Mouse (Mus musculus): ENCODE data around the gene Prrg3. TPM values are rescaled to one million over a fixed set of nuclear protein-coding genes. Genes with fewer than 3 reads are reported as not detected.
"Not testable (repeated sequence)": the region's sequence is repeated elsewhere in the genome, so short reads cannot be mapped to it uniquely, and the experiment has no call there.

Prrg3 gene
- 10 to 100 TPM; 28.3 to 33.4 TPM for total RNA-seq (2021)

GRCm38 (mm10) chrX:71962073-71963051, at the start of gene Prrg3:
Prrg3 (plus strand) TSS chrX:71962624.
- intact Hi-C loops (cut with DNase I): no loop called here

GRCm38 (mm10) chrX:71946631-71947030, 15.8 kb upstream of the Prrg3 start:
- intact Hi-C loops (cut with DNase I): no loop called here
- peak; percentile 35 for DNase-seq

More at GRCm38 (mm10) chrX:71962073-71963051, at the start of gene Prrg3:
- peak; percentile 77 for DNase-seq

DNA sequence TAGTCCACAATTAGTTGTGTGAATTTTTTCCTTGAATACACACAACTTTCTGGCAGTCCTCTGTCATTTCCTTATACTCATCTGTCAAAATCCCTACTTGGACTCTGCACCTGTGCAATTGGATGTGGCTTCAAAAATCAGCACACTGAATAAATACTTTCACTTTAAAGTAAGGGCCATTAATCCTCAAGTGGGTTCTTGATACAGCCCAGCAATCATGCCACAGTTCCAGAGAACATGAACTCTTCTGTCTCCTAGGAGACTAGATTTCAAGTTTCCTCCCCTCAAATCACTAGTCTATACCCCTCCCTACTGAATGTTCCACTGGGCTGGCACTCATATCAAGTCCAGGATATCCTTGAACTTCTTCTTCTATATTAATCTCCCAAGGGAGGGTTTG, 4.1 kb upstream of the Prrg3 start:
- intact Hi-C loops (cut with DNase I): no loop called here
- no peak for DNase-seq

- DNase-seq: no peak
- intact Hi-C loops (cut with DNase I): no loop called here
These were observed 970 bp downstream of the Prrg3 start for GRCm38 (mm10) chrX:71963275-71963912.

DNA sequence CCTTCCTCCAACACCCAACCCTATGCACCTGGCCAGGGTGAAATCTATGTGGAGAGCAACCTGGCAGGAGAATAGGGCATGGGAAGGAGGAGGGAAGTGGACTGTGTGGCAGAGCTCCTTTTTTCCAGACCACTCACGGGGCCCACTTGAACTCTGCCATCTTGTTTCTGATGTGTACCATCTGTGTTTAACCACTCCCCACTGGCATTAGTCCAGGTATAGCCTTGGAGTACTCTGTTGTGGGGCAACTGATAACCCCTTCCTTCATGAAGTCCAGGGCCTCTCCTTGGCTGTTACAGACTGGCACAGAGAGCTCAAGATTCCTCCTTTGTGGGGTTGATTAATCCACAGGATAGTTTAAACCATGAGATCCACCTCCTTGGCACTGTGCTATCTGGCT, 5.8 kb downstream of the Prrg3 start:
- no peak for DNase-seq
- intact Hi-C loops (cut with DNase I): no loop called here

- intact Hi-C loops (cut with DNase I): no loop called here
- DNase-seq: no peak
These were observed 6.4 kb downstream of the Prrg3 start for GRCm38 (mm10) chrX:71968816-71969215.

DNA sequence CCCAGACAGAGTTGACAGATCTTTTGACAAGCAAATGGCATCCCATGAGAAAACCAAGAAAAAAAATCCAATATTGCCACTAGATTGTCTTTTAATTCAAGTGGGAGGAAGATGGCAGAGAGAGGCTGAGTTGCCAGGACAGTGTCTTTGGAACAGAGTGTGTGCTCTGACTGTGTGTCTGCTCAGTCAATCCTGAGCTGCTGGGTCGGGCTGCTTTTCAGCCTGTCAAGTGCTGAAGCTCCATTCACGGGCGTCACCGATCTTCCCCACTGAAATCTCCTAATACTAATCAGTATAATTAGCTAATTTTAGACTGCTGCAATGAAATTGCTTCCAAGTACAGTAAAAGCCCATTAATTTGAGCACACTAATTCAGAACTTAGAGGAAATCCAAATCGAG, 8.9 kb downstream of the Prrg3 start:
- no peak for DNase-seq
- intact Hi-C loops (cut with DNase I): no loop called here

DNA sequence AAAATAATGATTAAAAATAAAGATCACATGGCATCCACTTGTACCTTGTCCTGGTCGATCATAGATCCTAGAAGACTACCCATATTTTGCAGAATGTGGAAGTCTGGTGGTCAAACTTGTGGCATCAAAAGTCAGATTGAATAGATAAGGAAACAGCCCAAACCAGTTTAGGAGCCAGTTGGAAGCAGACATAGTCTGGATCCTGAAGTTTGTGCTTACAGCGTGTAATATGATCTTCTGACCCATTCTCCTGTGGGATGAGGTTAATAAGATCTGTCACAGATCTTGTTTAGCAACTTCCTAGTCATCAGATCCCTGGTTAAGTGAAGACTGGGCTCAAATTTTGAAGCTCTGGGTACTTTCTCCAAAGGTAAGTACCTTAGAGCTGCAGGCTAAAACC, 10.3 kb downstream of the Prrg3 start, which contains the start of gene Fate1:
Fate1 (plus strand) TSS at position 301 of the 400 bp plus-strand sequence.
- no peak for DNase-seq
- intact Hi-C loops (cut with DNase I): no loop called here

DNA sequence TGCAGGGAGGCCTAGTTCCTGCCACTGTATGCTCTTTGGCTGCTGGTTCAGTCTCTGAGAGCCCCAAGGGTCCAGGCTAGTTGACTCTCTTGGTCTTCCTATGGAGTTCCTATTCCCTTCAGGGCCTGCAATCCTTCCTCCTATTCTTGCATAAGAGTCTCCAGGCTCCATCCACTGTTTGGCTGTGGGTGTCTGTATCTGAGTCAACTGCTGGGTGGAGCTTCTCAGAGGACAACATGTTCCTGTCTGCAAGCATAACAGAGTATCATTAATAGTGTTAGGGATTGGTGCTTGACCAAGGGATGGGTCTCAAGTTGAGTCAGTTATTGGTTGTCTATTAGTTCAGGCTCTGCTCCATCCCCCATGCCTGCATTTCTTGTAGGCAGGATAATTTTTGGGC, 15.3 kb downstream of the Prrg3 start:
- DNase-seq; intact Hi-C loops (cut with DNase I): not testable (repeated sequence)

- no peak for DNase-seq
- intact Hi-C loops (cut with DNase I): no loop called here
These were observed 18.0 kb downstream of the Prrg3 start for GRCm38 (mm10) chrX:71980443-71980842.

DNA sequence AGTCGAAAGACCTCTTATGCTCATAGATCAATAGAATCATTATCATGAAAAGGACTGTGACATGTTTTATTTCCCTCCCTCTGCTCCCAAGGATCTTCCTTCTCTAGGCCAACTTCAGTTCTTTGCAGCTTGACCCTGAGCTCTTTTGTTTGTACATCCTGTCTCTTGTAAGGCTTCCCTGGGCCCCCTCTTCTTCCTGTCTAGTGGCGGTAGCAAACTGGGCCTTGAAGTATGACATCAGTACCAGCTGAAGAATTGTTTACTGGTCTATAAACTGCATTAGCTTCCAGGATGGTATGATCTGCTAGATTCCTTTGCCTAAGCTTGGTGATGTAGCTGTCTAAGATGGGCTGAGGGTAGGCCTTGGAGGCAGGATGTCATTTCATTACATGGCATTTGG, 18.9 kb downstream of the Prrg3 start:
- intact Hi-C loops (cut with DNase I): no loop called here

DNA sequence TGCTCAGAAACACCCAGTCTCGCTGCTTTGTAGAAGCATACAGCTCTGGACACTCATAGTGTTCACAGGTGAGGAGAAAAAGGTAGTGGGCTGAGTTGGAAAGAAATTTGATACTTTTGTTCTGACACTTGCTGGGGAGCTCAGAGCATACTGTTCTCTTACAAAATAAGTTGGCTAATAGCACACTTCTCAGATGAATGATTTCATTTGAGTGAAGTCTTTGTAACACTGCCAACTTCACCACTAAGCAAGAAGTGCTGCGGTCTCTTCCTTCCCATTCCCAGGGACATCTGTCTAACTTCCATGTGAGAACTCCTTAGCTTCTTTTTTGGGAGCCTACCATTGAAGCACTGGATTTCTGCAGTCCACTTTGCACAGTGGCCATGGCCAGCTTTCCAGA, 20.8 kb downstream of the Prrg3 start:
- intact Hi-C loops (cut with DNase I): no loop called here
- DNase-seq: no peak

More for the DNA sequence above, 18.9 kb downstream of the Prrg3 start:
- DNase-seq: no peak

DNA sequence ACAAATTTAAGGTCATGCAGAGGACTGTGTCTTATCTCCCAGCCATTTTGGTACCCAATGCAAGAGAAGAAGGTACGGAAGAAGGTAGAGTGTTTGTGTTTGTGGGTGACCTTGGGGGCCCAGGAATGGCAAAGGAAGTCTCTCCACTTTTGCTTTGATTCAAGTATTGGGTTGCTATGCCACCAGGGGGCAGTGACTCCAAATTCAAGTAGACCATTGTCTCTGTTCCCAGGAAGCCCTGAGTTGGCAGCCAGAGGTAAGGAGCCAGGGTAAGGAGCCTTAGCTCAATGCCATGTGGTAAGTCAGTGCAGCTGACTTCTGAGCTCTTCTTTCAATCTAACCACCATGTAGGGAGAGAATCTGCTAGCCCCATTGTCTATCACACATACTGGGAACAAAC, 21.4 kb downstream of the Prrg3 start:
- DNase-seq: peak; percentile 8

DNA sequence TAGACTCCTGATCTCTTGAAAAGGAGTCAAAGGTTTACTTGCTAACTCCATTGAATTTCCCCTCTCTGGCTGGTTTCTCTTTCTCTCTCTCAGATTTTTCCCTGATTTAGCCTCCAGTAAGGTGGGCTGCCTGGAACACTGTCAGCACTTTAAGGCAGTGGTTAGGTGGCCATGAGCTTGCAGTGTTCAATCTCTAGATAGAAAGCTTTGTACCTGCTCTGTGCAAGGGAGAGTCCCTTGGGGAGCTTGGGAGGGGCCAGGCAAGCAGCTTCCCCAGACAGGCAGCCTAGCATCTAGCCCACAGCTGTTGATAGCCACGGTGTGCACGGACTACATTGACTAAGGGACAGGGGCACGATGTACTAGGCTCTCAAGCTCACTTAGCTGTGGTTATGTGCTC, 29.1 kb downstream of the Prrg3 start, which contains the start of gene Cnga2:
Cnga2 (plus strand) TSS at position 301 of the 400 bp plus-strand sequence.
- intact Hi-C loops (cut with DNase I): no loop called here
- DNase-seq: no peak

More for the DNA sequence above, 21.4 kb downstream of the Prrg3 start:
- intact Hi-C loops (cut with DNase I): no loop called here

DNA sequence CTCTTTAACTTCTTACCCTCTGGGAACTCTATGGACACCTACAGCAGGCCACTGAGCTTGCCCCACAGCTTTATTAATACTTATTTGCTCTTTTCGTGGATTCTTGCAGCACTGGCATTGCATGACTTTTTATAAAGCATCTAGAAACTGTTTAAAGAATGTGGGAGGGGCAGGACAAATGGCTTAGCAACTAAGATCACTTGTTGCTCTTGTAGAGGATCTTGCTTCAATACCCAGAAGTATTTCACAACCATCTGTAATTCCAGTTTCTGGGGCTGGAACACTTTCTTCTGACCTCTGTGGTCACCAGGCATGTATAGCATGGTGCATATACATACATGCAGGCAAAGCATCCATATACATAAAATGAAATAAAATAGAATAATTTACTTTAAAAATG, 33.5 kb downstream of the Prrg3 start:
- intact Hi-C loops (cut with DNase I): no loop called here
- no peak for DNase-seq

DNA sequence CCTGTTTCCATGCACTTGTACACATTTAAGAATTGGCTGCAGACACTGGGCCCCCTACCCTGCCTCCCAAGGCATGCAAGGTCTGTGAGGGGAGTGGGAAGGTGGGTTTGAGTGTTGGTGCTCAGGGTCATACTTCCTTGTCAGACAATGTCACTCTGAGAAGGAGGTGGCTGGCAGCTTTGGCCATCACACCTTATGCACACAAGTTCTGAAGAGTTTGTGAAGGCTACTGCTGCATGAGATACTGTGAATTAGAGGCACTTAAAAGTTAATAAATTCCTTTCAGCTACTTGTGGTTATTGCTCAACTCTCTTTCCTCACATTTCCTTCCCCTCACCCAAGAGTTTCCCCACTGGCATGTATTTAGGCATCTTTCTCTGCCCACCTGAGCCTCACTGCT, 47.5 kb downstream of the Prrg3 start:
- intact Hi-C loops (cut with DNase I): no loop called here
- no peak for DNase-seq

DNA sequence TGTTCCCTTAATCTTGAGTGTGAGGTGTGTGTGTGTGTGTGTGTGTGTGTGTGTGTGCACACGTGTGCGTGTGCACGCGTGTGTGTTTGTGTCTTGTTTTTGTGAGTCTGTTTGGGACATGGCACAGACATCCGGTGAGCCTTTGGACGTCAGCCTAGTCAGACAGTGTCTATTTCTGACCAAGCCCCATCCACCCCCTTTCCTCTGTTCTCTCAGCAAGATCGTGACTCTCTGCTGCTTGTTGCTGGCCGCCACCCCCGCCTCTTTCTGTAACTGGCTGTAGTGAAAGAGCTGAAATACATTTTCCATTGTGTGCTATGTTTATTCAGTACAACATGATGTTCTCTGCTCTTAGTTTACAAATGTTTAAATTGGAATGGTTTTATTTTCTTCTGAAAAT, 49.8 kb downstream of the Prrg3 start:
- peak; percentile 4 for DNase-seq
- intact Hi-C loops (cut with DNase I): no loop called here

GRCm38 (mm10) chrX:72012804-72013203, 50.4 kb downstream of the Prrg3 start:
- intact Hi-C loops (cut with DNase I): no loop called here
- DNase-seq: peak; percentile 35

DNA sequence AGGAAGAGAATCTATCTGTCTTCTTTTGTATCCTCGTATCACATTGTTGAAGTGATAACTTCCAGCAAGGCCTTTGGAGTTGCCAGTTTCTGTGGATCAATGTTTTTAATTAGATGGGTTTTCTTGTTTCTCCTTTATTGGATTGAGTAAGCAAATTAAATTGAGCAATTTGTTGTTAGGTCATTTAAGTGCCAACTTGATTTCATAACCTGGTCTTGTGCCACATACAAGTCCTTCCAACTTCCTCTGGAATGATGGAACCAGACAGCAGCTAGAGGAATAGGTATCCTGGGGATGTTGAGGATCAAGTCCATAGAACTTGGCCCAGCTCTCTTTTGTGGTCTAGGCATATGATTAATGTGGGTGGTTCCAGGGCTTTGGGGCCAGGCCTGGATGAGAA, 59.8 kb downstream of the Prrg3 start:
- DNase-seq: no peak
- intact Hi-C loops (cut with DNase I): no loop called here
